Mouse (Mus musculus): Measurements from ENCODE around the gene Sp7.
A peak's percentile ranks its signal among the peaks of the same experiment; 100 is the strongest.

Gene Sp7

DNA sequence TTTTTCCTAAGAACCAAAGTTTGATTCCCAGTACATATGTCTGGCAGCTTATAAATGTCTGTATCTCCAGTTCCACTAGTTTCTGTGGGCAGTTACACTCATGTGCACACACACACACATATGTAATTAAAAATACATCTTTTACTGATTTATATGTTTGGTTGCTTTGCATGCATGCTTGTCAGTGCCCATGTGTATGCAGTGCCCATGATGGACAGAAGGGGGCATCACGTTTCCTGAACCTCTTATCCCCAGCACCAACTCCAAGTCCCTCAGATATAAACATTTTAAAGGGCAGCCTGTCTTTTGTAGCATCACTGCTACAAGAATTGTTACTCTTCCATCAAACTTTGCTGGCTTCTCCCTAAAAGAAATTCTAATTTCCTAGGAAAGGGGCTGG lies 25.4 kb downstream of the Sp7 start:
- peak; percentile 85 for DNase-seq (ENCODE audit: low read depth)

DNA sequence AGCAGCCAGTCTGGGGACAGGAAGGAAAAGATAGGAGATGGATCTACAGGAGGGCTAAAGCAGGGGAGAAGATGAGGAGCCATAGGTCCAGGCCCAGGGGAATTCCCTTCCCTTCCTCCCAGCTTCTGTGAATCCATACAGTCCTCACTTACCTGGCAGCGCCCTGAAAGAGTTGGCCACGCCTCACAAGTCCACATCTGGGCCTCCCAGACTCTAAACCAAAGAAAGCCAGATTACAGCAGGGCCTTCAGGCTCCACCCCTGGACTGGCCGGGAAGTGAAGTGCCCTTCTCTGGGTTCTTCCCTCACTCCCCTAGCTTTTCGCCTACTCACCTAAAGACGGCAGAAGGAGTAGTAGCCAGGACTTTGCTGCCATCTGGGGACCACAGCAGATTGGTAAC lies 27.4 kb downstream of the Sp7 start:
- DNase-seq (ENCODE audit: low read depth), result no peak

DNA sequence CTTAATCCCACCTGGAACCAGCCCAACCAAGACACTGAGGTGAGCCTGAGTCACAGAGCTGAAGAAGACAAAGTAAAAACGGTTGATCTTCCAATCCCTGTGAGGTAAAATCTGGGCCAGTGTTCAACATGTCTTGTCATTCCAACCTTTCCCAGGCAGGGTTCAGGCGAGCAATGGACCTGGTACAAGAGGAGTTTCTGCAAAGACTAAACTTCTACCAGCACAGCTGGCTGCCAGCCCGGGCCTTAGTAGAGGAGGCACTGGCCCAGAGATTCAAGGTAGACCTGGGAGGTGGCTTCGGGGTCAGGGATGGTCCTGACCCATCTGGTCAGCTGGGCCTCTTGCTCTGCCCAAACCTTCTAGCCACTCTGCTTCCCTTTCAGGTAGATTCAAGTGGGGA lies 30.0 kb downstream of the Sp7 start:
- DNase-seq (ENCODE audit: low read depth), result no peak

DNA sequence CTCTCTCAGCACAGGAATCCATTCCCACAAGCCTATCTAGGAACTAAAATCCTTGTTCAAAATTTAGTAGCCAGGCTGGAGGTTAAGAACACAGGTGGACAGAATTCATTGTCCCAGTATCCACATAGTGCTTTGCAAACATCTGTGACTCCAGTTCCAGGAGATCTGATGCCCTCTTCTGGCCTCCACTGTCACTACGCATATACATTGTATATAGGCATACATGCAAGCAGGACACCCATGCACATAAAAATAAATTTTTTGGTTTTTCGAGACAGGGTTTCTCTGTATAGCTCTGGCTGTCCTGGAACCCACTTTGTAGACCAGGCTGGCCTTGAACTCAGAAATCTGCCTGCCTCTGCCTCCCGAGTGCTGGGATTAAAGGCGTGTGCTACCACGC lies 31.1 kb downstream of the Sp7 start:
- peak; percentile 58 for DNase-seq (ENCODE audit: low read depth)

DNA sequence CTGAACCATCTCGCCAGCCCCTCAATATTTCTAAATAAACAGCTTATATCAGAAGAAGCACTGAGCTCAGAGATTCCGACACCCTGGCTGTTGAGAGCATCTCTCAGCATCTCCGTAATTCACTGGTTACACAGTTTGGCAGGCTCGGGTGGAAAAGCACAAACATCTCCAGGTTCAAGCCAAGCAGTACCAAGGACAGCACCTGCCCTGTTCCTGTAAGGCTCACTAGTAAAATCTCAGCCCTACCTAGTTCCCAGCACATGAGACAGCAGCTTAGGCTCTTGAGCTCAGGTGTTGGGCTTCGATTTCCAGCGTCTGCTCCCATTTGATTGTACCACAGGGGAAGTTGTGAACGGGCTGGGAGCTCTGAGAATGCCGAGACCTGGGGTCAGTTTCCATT lies 31.7 kb downstream of the Sp7 start:
- DNase-seq (ENCODE audit: low read depth), result peak; percentile 27

DNA sequence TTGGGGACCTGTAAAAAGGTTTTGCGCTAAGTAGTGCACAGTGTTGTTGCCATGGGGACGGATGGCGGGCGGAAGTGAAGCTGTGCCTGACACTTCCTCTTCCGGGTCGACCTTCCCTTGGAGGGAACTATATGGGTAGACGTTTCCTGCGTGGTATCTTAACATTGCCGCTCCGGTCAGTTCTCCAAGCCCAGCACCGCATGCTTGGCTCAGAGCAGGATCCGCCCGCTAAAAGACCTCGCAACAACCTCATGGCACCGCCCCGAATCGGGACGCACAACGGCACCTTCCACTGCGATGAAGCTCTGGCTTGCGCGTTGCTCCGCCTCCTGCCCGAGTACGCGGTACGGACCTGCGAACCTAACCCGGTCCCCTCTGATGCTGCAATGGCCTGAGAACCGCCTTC lies 35.4 kb downstream of the Sp7 start, which contains the start of gene Myg1:
TSS of gene Myg1 (plus strand) at position 100 of the 406 bp plus-strand sequence.
- DNase-seq (ENCODE audit: low read depth), result peak; percentile 89

DNA sequence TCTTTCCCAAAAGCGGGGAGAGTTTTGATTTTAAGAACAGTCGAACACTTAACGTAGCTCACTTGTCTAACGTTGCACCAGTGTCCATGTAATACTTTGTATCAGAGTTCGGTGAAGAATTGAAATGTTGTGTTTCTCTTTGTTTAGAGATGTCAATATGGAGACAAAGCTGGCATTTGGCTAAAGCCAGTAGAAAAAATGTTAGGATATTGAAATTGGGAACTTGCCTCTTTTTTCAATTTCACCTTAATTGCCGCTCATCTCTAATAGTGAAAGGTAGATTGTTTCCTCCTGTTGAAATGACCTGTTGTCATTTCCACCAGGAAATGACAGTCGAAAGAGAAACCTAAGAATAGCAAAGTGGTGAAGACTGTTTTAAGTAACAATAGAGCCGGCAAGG lies 40.1 kb downstream of the Sp7 start:
- no peak for DNase-seq (ENCODE audit: low read depth)

DNA sequence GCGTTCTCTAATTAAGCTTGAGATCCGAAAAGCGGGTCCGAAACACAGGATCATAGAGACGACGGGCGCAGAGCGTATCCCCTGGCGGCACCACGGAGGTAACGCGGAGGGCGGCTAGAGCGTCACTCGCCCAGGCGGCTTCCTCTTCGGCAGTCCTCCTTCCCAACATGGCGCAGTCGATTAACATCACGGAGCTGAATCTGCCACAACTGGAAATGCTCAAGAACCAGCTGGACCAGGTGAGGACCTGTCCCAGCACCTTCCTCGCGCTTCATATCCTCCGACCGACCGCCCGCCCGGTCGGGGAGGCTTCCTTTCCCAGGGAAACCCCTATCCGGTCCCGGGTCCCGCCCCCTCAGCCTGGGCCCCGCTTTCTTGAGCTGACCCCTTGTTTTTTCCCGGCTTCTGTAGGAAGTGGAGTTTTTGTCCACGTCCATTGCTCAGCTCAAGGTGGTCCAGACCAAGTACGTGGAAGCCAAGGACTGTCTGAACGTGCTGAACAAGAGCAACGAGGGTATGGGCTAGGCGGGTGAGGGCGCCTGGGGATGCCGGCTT lies 40.9 kb downstream of the Sp7 start, which contains the start of gene Pfdn5:
TSS of gene Pfdn5 (plus strand) at position 95 of the 555 bp plus-strand sequence.
- peak; percentile 90 for DNase-seq (ENCODE audit: low read depth)

DNA sequence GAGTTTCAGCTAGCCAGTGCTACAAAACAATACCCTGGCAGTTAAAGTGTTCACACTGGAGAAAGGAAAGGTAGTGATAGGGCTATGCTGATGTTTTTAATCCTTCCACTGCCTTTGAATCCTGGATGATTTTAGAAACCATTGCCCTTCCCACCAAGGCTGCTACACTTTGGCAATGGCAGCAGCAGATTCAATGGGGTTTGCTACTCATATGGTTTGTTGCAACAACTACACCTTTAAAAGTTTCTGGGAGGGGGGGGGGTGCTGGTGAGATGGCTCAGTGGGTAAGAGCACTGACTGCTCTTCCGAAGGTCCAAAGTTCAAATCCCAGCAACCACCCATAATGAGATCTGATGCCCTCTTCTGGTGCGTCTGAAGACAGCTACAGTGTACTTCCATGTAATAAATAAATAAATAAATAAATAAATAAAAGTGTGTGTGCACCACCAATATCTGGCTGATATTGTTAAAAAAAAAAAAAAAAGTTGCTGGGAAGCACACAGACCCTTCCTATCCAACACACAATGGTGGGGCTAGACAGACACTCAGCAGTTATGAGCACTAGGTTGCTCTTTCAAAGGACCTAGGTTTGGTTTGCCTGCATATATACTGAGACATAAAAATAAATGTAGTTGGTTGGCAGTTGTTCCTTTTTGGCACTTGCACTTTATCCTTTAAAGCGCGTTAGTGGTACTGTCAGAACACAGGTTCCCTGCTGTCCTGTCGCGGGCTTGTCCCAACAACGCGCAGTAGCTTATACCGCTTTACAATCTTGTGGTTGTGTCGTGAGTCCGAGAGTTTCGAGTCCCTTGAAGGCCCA lies 42.1 kb downstream of the Sp7 start:
- DNase-seq (ENCODE audit: low read depth), result no peak

DNA sequence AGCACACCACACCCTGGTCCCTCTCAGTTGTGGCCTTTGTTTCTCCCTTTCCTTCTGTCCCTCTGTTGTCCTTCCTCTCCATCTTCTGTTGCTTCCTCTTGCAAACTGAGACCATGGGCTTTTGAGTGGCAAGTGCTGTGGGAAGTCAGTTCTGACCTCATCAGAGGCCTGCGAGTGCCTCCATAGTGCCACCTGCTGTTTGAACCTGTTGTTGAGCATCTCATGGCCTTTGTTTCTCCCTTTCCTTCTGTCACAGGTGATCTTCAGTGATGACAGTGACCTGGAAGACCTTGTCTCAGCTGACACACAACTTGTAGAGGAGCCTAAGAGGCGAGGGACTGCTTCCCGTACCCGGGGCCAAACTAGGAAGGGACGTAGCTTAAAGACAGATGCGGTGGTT lies 50.7 kb downstream of the Sp7 start:
- DNase-seq (ENCODE audit: low read depth), result peak; percentile 83

DNA sequence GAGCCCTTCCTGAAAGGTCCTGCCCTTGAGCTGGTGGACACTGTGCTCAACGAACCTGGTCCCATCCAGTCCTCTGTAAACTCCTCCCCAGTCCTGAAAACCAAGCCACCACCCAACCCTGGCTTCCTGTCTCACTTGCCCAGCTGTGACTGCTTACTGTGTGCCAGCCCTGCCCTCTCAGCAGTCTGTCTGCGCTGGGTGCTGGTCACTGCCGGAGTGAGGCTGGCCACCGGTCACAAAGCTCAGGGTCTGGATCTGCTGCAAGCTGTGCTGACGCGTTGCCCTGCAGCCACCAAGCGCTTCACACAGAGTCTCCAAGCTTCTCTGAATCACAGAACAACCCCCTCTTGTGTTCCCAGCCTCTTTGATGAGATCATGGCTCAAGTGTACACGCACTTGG lies 51.7 kb downstream of the Sp7 start:
- peak; percentile 12 for DNase-seq (ENCODE audit: low read depth)

DNA sequence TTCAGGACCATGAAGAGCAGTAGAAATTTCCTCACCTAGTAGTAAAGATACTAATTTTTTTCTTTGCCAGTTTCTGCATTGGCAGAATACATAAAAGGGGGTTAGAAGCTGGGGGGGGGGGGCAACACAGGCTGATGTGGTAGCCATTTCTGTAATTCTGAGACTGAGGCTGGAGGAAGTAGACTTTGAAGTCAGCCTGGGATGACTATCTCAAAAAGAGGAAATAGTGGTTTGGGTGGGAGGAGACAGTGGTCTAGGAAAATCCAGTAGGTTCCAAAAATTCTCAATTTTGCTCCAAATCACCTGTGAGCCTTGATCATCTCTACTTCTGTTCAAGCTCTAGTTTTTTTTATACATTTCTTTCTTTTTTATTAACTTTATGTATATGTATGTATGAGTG lies 55.5 kb downstream of the Sp7 start:
- DNase-seq (ENCODE audit: low read depth), result no peak

DNA sequence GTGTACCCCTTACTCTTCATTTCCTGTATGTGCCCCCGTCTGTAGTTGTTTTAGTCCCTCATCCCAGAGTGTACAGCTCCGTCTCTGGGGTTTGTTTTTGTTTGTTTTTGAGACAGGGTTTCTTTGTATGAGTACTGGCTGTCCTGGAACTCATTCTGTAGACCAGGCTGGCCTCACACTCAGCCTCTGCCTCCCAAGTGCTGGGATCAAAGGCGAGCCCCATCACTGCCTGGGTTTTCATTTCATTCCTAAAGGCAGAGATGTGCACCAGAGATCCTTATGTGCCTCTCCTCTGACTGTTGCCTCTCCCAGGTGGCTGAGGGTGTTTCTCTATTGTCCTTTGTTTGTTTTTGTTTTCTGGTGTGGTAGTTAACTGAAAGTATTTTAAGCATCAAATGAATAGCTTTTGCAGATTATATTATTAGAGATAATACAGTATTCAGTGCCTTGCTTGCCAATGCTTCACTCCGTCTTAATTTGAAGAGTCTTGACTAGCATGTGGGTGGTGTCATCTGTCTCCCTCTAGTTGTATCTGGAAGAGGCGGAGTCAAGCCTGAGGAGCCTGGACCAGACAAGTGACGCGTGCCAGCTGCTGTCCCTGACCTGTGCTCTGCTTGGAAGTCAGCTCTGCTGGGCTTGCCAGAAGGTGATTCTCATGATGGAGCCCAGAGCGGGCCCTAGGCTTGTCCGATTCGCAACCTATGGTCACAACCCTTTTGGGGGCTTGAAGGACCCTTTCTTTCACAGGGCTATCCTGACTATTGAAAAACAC lies 56.7 kb downstream of the Sp7 start:
- no peak for DNase-seq (ENCODE audit: low read depth)

DNA sequence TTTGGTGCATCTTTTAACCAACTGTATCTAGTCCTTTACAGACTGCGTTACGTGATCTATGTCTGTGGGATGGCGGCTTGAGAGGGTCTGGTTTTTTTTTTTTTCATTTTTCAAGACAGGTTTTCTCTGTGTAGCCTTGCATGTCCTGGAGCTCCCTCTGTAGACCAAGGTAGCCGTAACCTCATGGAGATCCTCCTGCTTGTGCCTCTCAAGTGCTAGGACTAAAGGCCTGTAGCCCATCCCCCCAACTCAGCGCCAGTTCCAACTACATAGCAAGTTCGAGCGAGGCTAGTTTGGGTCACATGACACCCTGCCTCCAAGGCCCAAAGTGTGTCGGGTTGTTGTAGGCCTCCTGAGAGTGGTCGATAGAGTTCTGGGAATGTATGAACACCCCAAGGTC lies 58.3 kb downstream of the Sp7 start:
- no peak for DNase-seq (ENCODE audit: low read depth)
